Comparison of ENCODE assay signal across 16 mouse cellular contexts in genomic region chr5:143075987-143076386, GRCm38 (mm10).
"Had no signal": no experiment of that assay in that cellular context is flagged by ENCODE, and none has a peak within 500 bp of the region (broad histone marks: within the 10 kb centered on the region; RNA-seq: fewer than 3 reads in every experiment).

No protein-coding gene starts in this region.

- DNase-seq: retina, postnatal 1 day; right cerebral cortex, adult 18-20 months; right cerebral cortex, postnatal 14 days; right cerebral cortex, postnatal 25 days; right cerebral cortex, postnatal 4 days; spleen, adult 18-20 months; thymus, adult 18-20 months; thymus, adult 2 months; thymus, postnatal 14 days; thymus, postnatal 25 days; thymus, postnatal 36 days; thymus, postnatal 4 days had no signal

- H3K4me1 ChIP-seq: neural tube, embryonic 13.5 days; neural tube, embryonic 15.5 days; stomach, embryonic 15.5 days had no signal

- H3K9me3 ChIP-seq: neural tube, embryonic 13.5 days; neural tube, embryonic 15.5 days; stomach, embryonic 15.5 days had no signal

- H3K27ac ChIP-seq: neural tube, embryonic 13.5 days; neural tube, embryonic 15.5 days; stomach, embryonic 15.5 days; stomach, postnatal 0 days had no signal

- H3K27me3 ChIP-seq: neural tube, embryonic 13.5 days; neural tube, embryonic 15.5 days; stomach, embryonic 15.5 days had no signal

- H3K9ac ChIP-seq: neural tube, embryonic 13.5 days; neural tube, embryonic 15.5 days; stomach, embryonic 15.5 days had no signal

- H3K4me3 ChIP-seq: neural tube, embryonic 13.5 days; neural tube, embryonic 15.5 days; stomach, embryonic 15.5 days had no signal

- H3K4me2 ChIP-seq: neural tube, embryonic 13.5 days; neural tube, embryonic 15.5 days; stomach, embryonic 15.5 days had no signal
